In the genomic region with DNA sequence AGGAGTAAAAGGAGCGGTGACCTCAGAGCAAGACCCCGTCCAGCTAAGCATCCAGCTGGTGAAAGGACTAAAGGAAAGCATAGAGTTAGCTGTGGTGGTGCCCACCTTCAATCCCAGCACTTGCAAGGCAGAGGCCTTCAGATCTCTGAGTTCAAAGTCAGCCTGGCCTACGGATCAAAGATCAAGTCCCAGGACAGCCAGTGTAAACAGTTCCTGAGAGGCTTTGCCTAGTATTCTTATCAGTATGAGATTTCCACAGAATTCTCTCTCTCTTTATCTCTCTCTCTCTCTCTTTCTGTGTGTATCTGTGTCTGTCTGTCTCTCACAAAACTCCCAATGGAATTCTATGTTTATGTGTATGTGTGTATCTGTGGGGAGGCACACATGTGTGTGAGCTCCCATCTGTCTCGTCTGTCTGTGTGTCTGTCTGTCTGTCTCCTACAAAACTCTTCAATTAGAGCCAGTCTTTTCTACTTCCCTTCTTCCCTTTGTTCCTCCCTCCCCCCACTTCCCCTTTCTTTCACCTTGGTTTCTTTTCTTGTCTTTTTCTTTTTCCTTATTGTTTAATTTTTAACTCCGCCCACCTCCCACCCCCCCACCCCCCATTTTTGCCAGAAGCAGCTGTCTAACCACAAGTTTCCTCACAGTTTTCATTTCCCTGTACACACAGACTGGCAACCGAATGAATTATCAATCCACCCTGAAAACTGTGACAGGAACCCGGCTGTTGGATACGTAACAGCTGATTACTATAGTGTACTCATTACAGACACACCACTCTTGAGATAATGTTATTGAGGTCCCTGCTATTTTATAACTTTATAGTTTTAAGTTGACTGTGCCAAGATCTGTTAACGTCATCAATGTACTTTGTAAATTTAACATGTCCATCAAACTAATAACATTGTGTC, we compare ENCODE assay signal across 12 mouse cellular contexts.
A peak's percentile ranks its signal among the peaks of the same experiment; 100 is the strongest.
DNase-seq lines count a peak whose midpoint lies in the region; ATAC-seq and TF ChIP-seq lines count a peak whose summit lies in the region.
"Had no signal": no experiment of that assay in that cellular context is flagged by ENCODE, and none has a peak within 500 bp of the region (broad histone marks: within the 10 kb centered on the region; RNA-seq: fewer than 3 reads in every experiment).

No protein-coding gene starts in this region.

- no peaks in the 10 kb centered on the region for H3K9me3 ChIP-seq in liver, postnatal 0 days (ENCODE audit: low read length)
- H3K9me3 ChIP-seq: hindbrain, embryonic 12.5 days; neural tube, embryonic 12.5 days had no signal

- 36% methylated on average over 9 of the region's 9 CpGs for WGBS in spleen, adult 2 months
- WGBS in liver, postnatal 0 days (ENCODE audit: insufficient replicate concordance) = 42% methylated on average over 9 of the region's 9 CpGs

- no peak for DNase-seq in spleen, adult 2 months (ENCODE audit: low read depth in 1 of 2, low spot score in 2 of 2)
- no peak for DNase-seq in spleen, postnatal 4 days (ENCODE audit: low spot score in 2 of 2)
- DNase-seq in brain, embryonic 14.5 days (ENCODE audit: low read depth) = peak; percentile 41
- no peak for DNase-seq in liver, postnatal 0 days
- peak; percentile 22 for DNase-seq in thymus, postnatal 4 days
- DNase-seq in adrenal gland, adult 2 months = no peak
- DNase-seq in c-Kit-positive CD71-positive TER-119-positive erythroid progenitor cells, embryonic 14.5 days (ENCODE audit: low spot score) = no peak
- no peak for DNase-seq in left cerebral cortex, adult 9 months (ENCODE audit: low spot score in 2 of 2)
- DNase-seq: right cerebral cortex, postnatal 25 days had no signal

- TF ChIP-seq POLR2A in spleen, adult 2 months (IDR thresholded peaks at IDR 0.05; ENCODE audit: low read depth, low read length) = no peak
- no peak for TF ChIP-seq POLR2A in brain, embryonic 14.5 days (IDR thresholded peaks at IDR 0.05; ENCODE audit: borderline replicate concordance, extremely low read depth, insufficient read depth, insufficient read length, poor library complexity, severe bottlenecking)

- H3K4me3 ChIP-seq in spleen, adult 2 months (ENCODE audit: extremely low read depth, insufficient read depth, insufficient read length) = no peak overlapping the region
- H3K4me3 ChIP-seq in liver, postnatal 0 days (ENCODE audit: low read depth, low read length) = no peak overlapping the region
- H3K4me3 ChIP-seq: hindbrain, embryonic 12.5 days; neural tube, embryonic 12.5 days had no signal

- H3K36me3 ChIP-seq in spleen, adult 2 months (ENCODE audit: control insufficient read depth, insufficient read depth, low read length) = no peaks in the 10 kb centered on the region
- no peaks in the 10 kb centered on the region for H3K36me3 ChIP-seq in liver, postnatal 0 days (replicated peaks; ENCODE audit: insufficient read depth, low read length)
- H3K36me3 ChIP-seq: hindbrain, embryonic 12.5 days; neural tube, embryonic 12.5 days had no signal

- H3K4me1 ChIP-seq in spleen, adult 2 months (ENCODE audit: control insufficient read depth, insufficient read depth, insufficient read length) = peaks cover 14% of the 10 kb centered on the region
- H3K4me1 ChIP-seq in liver, postnatal 0 days (ENCODE audit: insufficient read depth) = peaks cover 5% of the 10 kb centered on the region
- H3K4me1 ChIP-seq: hindbrain, embryonic 12.5 days; neural tube, embryonic 12.5 days had no signal

- no peaks in the 10 kb centered on the region for H3K27me3 ChIP-seq in spleen, adult 2 months (ENCODE audit: control insufficient read depth, insufficient read depth, low read length)
- no peaks in the 10 kb centered on the region for H3K27me3 ChIP-seq in liver, postnatal 0 days (ENCODE audit: insufficient read depth, low read length)
- H3K27me3 ChIP-seq: hindbrain, embryonic 12.5 days; neural tube, embryonic 12.5 days; Patski had no signal

- H3K27ac ChIP-seq in spleen, adult 2 months (ENCODE audit: insufficient read depth, low read length) = peak overlapping the region; percentile 22; the same call in 1 of the 2 replicates
- H3K27ac ChIP-seq in liver, postnatal 0 days (ENCODE audit: low read depth) = no peak overlapping the region
- H3K27ac ChIP-seq: hindbrain, embryonic 12.5 days; neural tube, embryonic 12.5 days had no signal

- TF ChIP-seq CTCF in spleen, adult 2 months (IDR thresholded peaks at IDR 0.05; ENCODE audit: extremely low read depth, insufficient read depth, insufficient read length, insufficient replicate concordance) = no peak
- TF ChIP-seq CTCF in brain, embryonic 14.5 days (IDR thresholded peaks at IDR 0.05; ENCODE audit: borderline replicate concordance, extremely low read depth, insufficient read depth, insufficient read length) = no peak
- TF ChIP-seq CTCF in liver, postnatal 0 days (IDR thresholded peaks at IDR 0.05; ENCODE audit: low read depth) = no peak

- ATAC-seq in liver, postnatal 0 days = peak; percentile 50
- ATAC-seq: Patski had no signal

- no peak overlapping the region for H3K9ac ChIP-seq in liver, postnatal 0 days (replicated peaks)
- H3K9ac ChIP-seq: hindbrain, embryonic 12.5 days; neural tube, embryonic 12.5 days had no signal

- TF ChIP-seq EP300 in liver, postnatal 0 days (IDR thresholded peaks at IDR 0.05; ENCODE audit: low read depth) = no peak

- peak overlapping the region; percentile 4; the same call in 1 of the 2 replicates for H3K4me2 ChIP-seq in liver, postnatal 0 days (ENCODE audit: low read depth, low read length)
- H3K4me2 ChIP-seq: hindbrain, embryonic 12.5 days; neural tube, embryonic 12.5 days had no signal

Comparison
In these comparisons a context has a peak if more than half of its experiments do, and no peak if none do; other contexts are left out.
1. DNase-seq: peak in brain, embryonic 14.5 days (single experiment) and thymus, postnatal 4 days (single experiment); none in spleen, adult 2 months (0 of 2), spleen, postnatal 4 days (0 of 2), liver, postnatal 0 days (single experiment), adrenal gland, adult 2 months (single experiment), c-Kit-positive CD71-positive TER-119-positive erythroid progenitor cells, embryonic 14.5 days (single experiment) and left cerebral cortex, adult 9 months (0 of 2).